Mouse (Mus musculus) lung, embryonic 14.5 days (tissue): ENCODE data around the gene Arl13a. TPM values are rescaled to one million over a fixed set of nuclear protein-coding genes. Genes with fewer than 3 reads are reported as not detected.
A peak's percentile ranks its signal among the peaks of the same experiment; 100 is the strongest.

Source experiments
- ATAC-seq: fragments of 200-750 bp; cut with Nextera tagmentation; 2 replicates; pipeline ENCODE4 v1.8.0; 2017; ENCODE audit warnings: mild to moderate bottlenecking, moderate TSS enrichment, moderate library complexity; ENCODE audit not compliant: insufficient read depth
- DNase-seq: peaks from one replicate; pipeline ENCODE4 v3.0.0-alpha.2; 2015
- H3K27ac ChIP-seq: fragments of 300-500 bp; sonication (generic); 2 replicates; pipeline ENCODE4 v1.5.1; 2014; ENCODE audit warnings: low read depth, mild to moderate bottlenecking, moderate library complexity
- H3K27me3 ChIP-seq: fragments of 300-500 bp; sonication (generic); 2 replicates; pipeline ENCODE4 v1.6.1; 2014; ENCODE audit warnings: low read length, control low read depth; ENCODE audit not compliant: insufficient read depth
- H3K36me3 ChIP-seq: fragments of 300-500 bp; sonication (generic); 2 replicates; pipeline ENCODE4 v1.6.1; 2014; ENCODE audit warnings: control low read depth; ENCODE audit not compliant: insufficient read depth
- H3K4me1 ChIP-seq: fragments of 300-500 bp; sonication (generic); 2 replicates; pipeline ENCODE4 v1.6.1; 2014; ENCODE audit warnings: antibody characterized with exemption, control low read depth; ENCODE audit not compliant: insufficient read depth
- H3K4me2 ChIP-seq: fragments of 300-500 bp; sonication (generic); 2 replicates; pipeline ENCODE4 v1.6.1; 2014; ENCODE audit warnings: mild to moderate bottlenecking
- H3K4me3 ChIP-seq: fragments of 300-500 bp; sonication (generic); 2 replicates; pipeline ENCODE4 v1.5.1; 2014; ENCODE audit warnings: low read depth, low read length
- H3K9ac ChIP-seq: fragments of 300-500 bp; sonication (generic); 2 replicates; pipeline ENCODE4 v1.6.1; 2014
- H3K9me3 ChIP-seq: fragments of 300-500 bp; sonication (generic); 2 replicates; pipeline ENCODE4 v1.6.1; 2016; ENCODE audit warnings: low read depth, low read length, control low read depth
- CTCF ChIP-seq: IDR thresholded peaks from 2 replicates; pipeline ENCODE4 v1.5.1; 2016; ENCODE audit warnings: antibody characterized with exemption, low read depth
- whole genome bisulfite sequencing: fragments of 180-500 bp; shearing (Covaris S2); extraction: QIAGEN DNeasy Blood & Tissue Kit; methylation state at CpG from one replicate; pipeline ENCODE4 v1.1.7; 2014; 5-methylcytosine and 5-hydroxymethylcytosine counted together
- polyA plus RNA-seq: library from polyadenylated mRNA; unstranded; fragments of >200 nt; fragmentation: Nextera tagmentation; extraction: Ambion mirVana; gene quantifications from 2 replicates; pipeline ENCODE4 v1.2.1, GENCODE M21; 2014

The Arl13a gene
- polyA plus RNA-seq, 1 experiment from 2014 or later, result not detected

- H3K4me2 ChIP-seq, result no peak within 1 kb of the TSS
- no peak for DNase-seq
- TF ChIP-seq CTCF, result no peak
- 53% methylated on average over 4 of the region's 4 CpGs for WGBS
- H3K4me3 ChIP-seq, result no peak within 1 kb of the TSS
- ATAC-seq, result no peak
- H3K36me3 ChIP-seq, result no peaks in the 10 kb centered on the region
- H3K4me1 ChIP-seq, result no peaks in the 10 kb centered on the region
- H3K27ac ChIP-seq, result no peak within 1 kb of the TSS
- no peaks in the 10 kb centered on the region for H3K27me3 ChIP-seq
- no peak within 1 kb of the TSS for H3K9ac ChIP-seq
- no peaks in the 10 kb centered on the region for H3K9me3 ChIP-seq
Measured at GRCm38 (mm10) chrX:134221856-134222255, 34.6 kb downstream of the Arl13a start, which contains the start of gene Nox1. Gene Nox1, minus strand, starts transcription at chrX:134221956.

- no peaks in the 10 kb centered on the region for H3K27me3 ChIP-seq
- no peaks in the 10 kb centered on the region for H3K4me1 ChIP-seq
- H3K27ac ChIP-seq, result no peak overlapping the region
- 83% methylated on average over 1 of the region's 1 CpGs for WGBS
- DNase-seq (no peak), ATAC-seq (no peak)
- H3K4me3 ChIP-seq, result no peak overlapping the region
- no peaks in the 10 kb centered on the region for H3K9me3 ChIP-seq
- no peak overlapping the region for H3K4me2 ChIP-seq
- no peaks in the 10 kb centered on the region for H3K36me3 ChIP-seq
- TF ChIP-seq CTCF, result no peak
- no peak overlapping the region for H3K9ac ChIP-seq
Measured at GRCm38 (mm10) chrX:134233048-134233447, 45.7 kb downstream of the Arl13a start.

- Histone ChIP-seq H3K27ac (no peak overlapping the region), H3K27me3 (no peaks in the 10 kb centered on the region), H3K4me3 (no peak overlapping the region), H3K9me3 (no peaks in the 10 kb centered on the region), H3K4me2 (no peak overlapping the region), H3K36me3 (peaks cover 5% of the 10 kb centered on the region; the same call in 1 of the 2 replicates), H3K9ac (no peak overlapping the region), H3K4me1 (no peaks in the 10 kb centered on the region)
- ATAC-seq (no peak), DNase-seq (no peak)
- WGBS, result 91% methylated on average over 10 of the region's 10 CpGs
- TF ChIP-seq CTCF, result no peak
Measured at GRCm38 (mm10) chrX:134238266-134238665, 51.0 kb downstream of the Arl13a start.

DNA sequence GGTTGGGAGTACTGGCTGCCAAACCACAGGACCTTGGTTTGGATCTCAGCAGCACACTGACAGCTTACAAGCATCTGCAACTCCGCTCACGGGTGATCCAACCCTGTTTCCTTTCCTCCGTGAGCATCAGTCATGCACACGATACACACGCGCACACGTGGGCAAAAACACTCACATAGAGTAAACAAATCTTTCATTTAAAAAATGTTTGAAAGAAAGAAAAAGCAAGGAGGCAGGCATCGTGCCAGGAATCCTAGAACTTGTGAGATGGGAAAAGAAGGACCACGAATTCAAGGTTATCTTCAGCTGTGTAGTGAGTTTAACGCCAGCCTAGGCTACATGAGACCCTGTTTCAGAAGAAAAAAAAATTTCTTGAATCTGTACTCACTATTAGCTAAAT lies 58.6 kb downstream of the Arl13a start:
- Histone ChIP-seq H3K27ac (no peak overlapping the region), H3K4me2 (no peak overlapping the region), H3K9ac (no peak overlapping the region), H3K4me1 (no peaks in the 10 kb centered on the region), H3K9me3 (no peaks in the 10 kb centered on the region), H3K27me3 (no peaks in the 10 kb centered on the region), H3K36me3 (no peaks in the 10 kb centered on the region), H3K4me3 (no peak overlapping the region)
- no peak for TF ChIP-seq CTCF
- WGBS, result 58% methylated on average over 10 of the region's 10 CpGs
- ATAC-seq (no peak), DNase-seq (peak; percentile 3)

DNA sequence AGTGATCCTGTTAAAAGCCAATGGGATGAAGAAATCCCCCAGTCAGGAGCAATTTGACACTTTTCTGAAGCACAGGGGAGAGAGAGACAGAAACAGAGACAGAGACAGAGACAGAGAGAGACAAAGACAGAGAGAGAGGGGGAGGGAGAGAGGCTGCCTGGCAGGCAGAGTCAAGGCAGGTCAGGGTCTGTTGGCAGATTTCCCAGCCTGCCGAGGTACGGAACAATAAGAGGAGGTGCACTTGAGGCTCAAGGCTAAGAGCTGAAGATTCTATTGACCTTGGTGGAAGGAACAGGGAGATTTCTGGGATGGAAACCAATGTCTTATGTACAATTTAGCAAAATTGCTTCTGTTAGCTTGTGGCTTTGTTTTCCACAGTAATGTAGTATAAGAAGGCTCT lies 60.9 kb downstream of the Arl13a start:
- WGBS, result 39% methylated on average over 2 of the region's 2 CpGs
- DNase-seq (peak; percentile 28), ATAC-seq (no peak)
- no peak overlapping the region for H3K4me2 ChIP-seq
- no peaks in the 10 kb centered on the region for H3K9me3 ChIP-seq
- H3K9ac ChIP-seq, result no peak overlapping the region
- H3K27me3 ChIP-seq, result no peaks in the 10 kb centered on the region
- no peaks in the 10 kb centered on the region for H3K36me3 ChIP-seq
- no peak overlapping the region for H3K4me3 ChIP-seq
- no peak for TF ChIP-seq CTCF
- no peaks in the 10 kb centered on the region for H3K4me1 ChIP-seq
- no peak overlapping the region for H3K27ac ChIP-seq

Other genes with a start within 250 kb of the Arl13a start
- 5.1 and 6.7 TPM in 2 replicates for gene Sytl4, start 205.7 kb upstream of the Arl13a start, polyA plus RNA-seq
- gene Cstf2, start 128.3 kb upstream of the Arl13a start, polyA plus RNA-seq, result 62.9 and 65.0 TPM in 2 replicates
- 0.32 TPM in 2 replicates for gene Xkrx, start 25.4 kb upstream of the Arl13a start, polyA plus RNA-seq
- 2.8 and 3.1 TPM in 2 replicates for gene Nox1, start 34.5 kb downstream of the Arl13a start, polyA plus RNA-seq
- 16.7 and 18.0 TPM in 2 replicates for gene Trmt2b, start 89.5 kb downstream of the Arl13a start, polyA plus RNA-seq
- gene Tmem35a, start 107.7 kb downstream of the Arl13a start, polyA plus RNA-seq, result 3.7 and 4.0 TPM in 2 replicates
- 45.5 and 46.1 TPM in 2 replicates for gene Cenpi, start 120.6 kb downstream of the Arl13a start, polyA plus RNA-seq
- 0.99 and 2.3 TPM in 2 replicates for gene Drp2, start 217.1 kb downstream of the Arl13a start, polyA plus RNA-seq